Mouse (Mus musculus) heart, adult 2 months (tissue): ENCODE measurements around the gene Lsg1.

ENCODE experiments used
- CTCF ChIP-seq: fragments of 200-600 bp; IDR thresholded peaks from 2 replicates; pipeline ENCODE4 v1.8.1; 2022; ENCODE audit warnings: antibody characterized with exemption, mild to moderate bottlenecking, moderate library complexity
- EP300 ChIP-seq: fragments of 200-500 bp; IDR thresholded peaks from 2 replicates; pipeline ENCODE4 v1.6.1; 2011; ENCODE audit warnings: low read depth, low read length, control low read depth; ENCODE audit not compliant: insufficient read depth

DNA sequence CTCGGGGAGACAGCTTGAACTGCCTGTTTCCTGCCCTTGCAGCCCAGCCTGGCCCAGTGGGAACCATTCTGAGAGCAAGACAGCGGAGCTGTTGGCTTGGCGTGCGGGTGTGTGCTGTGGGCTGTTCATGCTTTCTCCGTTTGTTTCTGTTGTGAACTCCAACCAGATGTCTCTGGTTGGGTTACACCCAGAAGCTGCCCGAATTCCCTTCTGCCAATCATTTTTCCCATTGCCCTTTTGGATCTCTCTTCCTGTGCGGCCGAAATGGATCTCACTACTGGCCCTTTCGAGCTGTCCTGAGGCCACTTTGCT is 16.1 kb upstream of the Lsg1 start:
- no peak for TF ChIP-seq CTCF
- 0 out of 2 replicates have a peak, but pooled peaks have one; percentile 8 for TF ChIP-seq EP300
